Mouse (Mus musculus): Measurements from ENCODE around the gene Terb1.
A peak's percentile ranks its signal among the peaks of the same experiment; 100 is the strongest.

Gene Terb1

DNA sequence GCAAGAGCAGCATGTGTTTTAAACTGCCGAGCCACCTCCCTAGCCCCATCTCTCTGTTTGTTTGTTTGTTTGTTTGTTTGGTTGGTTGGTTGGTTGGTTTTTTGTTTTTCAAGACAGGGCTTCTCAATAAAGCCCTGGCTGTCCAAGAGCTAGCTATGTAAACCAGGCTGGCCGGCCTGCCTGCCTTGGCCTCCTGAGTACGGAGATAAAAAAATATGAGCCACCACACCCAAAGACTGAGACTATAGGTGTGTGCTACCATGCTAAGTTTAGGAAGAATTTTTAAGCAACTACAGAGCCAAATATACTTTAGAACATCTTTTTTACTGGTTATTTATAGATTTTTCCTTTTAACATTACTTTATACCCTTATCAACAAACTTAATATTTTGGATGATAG, 57.5 kb downstream of the Terb1 start:
- DNase-seq (ENCODE audit: low spot score in 2 of 2), result no peak

DNA sequence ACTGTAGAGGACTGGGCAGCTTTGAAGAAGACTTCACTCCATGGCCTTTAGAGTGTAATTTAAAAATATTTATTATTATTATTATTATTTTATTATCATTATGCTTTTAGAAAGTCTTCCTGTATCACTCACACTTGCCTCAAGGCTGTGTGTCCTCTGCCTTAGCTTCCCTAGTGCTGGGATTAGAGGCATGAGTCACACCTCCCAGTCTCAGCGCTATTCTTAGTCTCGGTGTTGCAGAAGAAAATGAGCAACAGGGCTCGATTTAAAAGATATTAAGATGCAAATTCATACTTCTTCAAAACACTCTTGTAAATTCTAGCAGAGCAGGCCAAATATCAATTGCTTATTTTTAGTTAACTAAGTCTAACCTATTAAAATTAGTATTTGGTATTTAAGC, 60.9 kb downstream of the Terb1 start:
- no peak for DNase-seq (ENCODE audit: low spot score in 2 of 2)

DNA sequence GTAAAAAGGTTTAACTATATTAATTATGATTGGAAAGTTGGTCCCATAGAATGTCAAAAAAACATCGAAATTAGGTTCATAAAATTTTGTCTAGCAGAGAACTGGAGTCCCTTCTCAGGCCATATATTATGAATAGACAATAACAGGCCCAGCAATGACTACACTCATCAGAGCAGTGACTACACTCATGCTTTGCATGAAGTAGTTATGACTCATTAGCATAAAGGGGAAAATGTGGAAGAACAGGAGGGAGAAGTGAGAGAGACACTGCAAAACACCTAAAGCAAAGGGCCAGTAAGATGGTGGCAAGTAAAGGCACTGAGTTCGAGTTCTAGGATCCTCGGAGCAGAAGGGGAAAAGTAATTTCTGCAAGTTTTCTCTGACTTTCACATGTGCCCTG, 63.7 kb downstream of the Terb1 start:
- no peak for DNase-seq (ENCODE audit: low spot score in 2 of 2)

DNA sequence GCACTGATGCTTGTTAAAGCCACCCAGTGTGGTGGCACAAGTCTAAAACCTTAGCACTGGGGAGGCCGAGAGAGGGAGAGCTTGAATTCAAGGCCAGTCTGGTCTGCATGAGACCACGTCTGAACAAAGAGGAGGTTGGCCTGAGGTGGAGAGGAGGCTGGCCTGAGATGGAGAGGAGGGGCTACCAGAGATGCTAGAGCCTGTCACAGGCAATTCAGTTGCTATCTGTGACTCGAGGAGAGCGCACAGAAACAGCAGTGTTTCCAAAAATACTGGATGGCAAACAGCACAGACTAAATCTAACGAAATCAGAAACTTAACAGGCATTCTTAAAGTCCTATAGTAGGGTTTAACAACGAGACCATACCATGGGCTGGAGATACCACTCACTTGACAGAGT, 64.5 kb downstream of the Terb1 start:
- DNase-seq (ENCODE audit: low spot score in 2 of 2), result no peak

DNA sequence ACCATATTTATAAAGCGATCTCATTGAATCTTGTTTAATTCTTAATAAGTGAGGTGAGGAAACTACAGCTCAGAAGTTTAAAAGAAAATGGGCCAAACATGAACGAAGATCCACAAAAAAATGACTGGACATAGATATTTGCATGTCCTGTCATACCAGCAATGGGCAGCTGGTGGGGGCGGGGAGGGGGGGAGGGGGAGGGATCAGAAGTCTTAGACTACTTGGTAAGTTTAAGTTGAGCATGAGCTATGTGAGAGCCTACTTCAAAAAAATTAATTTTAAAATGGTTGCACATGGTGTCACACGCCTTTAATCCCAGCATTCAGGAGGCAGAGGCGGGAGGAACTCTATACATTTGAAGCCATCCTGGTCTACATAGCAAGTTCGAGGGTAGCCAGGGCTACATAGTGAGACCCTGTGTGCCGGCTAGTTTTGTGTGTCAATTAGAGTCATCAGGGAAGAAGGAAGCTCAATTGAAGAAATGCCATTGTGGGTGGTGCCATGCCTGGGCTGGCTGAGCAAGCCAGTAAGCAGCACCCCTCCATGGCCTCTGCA, 66.5 kb downstream of the Terb1 start:
- DNase-seq (ENCODE audit: low spot score in 2 of 2), result no peak

DNA sequence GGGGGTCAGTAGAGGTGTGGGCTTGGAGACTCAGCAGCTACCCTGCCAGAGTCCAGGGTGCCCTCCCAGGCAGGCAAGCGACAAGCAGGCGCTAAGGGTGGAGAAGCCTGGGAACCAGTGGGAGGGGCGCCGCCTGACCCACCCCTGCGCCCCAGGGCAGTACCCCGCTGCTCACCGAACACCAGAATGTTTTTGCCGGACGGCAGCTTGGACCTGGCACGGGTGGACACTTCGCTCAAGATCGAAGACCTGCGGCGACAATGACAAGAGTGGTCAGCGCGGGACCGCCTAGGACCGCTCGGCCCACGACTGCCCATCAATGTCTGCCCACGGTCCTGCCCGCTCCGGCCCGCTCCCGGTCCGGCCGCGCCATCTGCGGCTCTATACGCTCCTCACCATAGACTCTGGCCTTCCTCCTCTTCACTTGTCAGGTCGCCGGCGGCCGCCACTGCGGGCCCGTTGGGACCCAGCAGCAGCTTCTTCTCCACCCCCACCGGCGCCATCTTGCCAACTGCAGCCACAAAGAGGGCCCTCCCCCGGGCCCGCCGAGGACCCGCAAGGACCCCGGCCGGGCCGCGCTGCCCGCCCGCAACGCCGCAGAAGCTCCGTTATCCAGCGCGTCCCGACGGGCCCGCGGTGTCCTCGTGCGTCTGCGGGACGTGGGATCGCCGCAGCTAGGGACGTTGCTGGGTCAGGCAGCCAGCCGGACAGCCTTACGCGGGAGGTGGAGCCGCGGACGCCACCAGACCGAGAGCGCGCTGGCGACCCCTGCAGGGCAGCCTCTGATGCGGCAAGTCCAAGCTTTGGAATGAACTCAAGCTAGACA, 67.2 kb downstream of the Terb1 start, which contains the start of gene Dync1li2:
Dync1li2 (minus strand) TSS at position 749 of the 826 bp plus-strand sequence.
- peak; percentile 89 to 96 for DNase-seq (ENCODE audit: low spot score in 2 of 2)

DNA sequence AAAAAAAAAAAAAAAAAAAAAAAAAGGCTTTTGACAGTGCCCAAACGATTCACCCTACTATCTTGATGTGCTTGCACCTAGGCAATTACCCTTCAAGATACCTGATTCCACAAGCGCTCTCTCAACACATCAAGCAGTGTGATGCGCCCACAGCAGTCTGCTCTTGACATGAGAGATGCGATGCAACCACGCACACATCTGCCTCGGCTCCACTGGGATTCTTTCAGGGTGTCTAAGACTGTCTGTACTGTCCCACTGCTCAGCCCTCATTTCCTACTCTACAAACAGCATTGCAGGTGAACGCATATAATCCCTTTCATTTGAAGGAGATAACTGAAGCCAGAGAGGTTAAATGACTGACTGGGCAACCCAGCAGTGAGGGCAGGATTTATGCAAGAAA, 68.1 kb downstream of the Terb1 start:
- DNase-seq (ENCODE audit: low spot score in 2 of 2), result no peak

DNA sequence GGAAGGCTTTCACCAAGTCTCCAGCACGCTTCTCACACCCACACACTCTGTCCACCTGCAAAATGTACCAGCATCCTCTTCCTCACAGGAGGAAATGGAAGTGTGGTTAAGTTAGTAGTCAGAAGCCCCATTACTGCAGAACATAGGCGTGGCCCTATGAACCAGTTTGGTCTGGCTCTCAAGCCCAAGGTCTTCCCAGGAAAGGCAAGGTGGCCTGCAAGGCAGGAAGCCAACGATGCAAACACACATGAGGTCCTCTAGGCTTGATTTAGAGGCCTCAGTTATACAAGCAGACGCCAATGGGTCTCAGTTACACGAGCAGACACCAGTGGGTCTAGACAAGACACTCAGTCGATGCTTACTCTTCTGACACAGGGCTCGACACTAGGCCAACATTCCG, 70.2 kb downstream of the Terb1 start:
- no peak for DNase-seq (ENCODE audit: low spot score in 2 of 2)

DNA sequence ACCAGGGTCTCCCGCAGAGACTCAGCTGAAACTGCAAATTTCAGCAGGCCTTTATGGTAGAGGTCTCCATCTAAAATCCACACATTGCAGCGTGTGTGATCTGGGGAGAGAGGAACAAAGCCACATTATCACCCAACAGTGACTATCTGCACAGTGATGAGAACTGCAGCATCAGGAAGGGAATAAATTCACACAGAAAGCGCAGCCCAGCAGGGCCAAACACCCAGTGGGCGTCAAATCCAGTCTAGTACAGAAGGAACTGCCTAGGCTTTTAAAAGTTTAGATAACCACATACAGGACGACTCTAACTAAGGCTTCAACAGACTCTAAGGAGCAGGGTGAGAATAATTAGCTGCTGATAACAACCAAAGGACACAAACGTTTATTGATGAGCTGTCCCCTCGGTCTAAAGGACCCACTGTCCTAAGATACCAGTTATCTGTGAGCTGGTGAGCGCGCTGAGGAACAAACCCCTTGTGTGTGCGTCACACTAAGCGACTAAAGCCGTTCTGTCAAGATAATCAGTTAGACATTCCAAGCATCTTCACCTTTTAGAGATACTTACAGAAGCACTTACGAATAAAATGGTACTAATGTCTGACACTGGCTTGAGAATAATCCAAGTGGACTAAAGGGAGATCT, 72.1 kb downstream of the Terb1 start:
- no peak for DNase-seq (ENCODE audit: low spot score in 2 of 2)

DNA sequence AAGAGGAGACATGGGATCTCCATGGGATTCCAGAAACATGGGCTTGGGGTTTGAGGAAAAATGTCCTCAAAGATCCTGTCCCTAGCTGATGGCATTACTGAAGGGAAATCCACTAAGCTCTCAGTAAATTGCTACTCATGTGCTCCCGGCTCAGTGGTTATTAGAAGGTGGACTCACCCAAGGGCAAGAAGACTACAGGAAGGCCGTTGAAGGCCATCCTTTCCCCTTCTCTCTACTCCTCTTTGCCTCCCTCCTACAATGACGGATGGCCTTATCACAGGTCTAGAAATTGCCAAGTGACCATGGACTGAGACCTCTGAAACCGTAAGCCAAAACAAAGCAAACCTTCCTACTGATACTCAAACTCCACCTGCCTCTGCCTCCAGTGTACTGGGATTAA, 73.1 kb downstream of the Terb1 start:
- DNase-seq (ENCODE audit: low spot score in 2 of 2), result no peak

DNA sequence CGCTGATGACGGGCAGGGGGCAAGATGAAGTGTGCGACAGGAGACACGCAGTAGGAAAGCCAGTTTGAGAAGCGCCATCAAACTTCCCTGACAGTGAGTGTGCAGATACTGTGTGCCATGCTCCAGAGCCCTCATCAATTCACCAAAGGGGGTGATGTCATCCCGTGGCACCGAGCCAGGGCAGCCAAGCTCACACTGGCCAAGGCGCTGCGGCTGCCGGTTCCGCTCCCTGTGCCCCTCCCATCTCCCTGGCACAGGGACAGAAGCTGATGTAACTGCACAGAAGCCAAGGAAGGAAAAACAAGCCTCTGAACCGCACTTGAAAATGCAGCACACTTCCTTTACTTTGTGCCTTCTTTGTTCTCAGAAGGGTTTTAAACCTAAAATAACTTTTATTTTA, 73.7 kb downstream of the Terb1 start:
- DNase-seq (ENCODE audit: low spot score in 2 of 2), result peak; percentile 95 to 99

DNA sequence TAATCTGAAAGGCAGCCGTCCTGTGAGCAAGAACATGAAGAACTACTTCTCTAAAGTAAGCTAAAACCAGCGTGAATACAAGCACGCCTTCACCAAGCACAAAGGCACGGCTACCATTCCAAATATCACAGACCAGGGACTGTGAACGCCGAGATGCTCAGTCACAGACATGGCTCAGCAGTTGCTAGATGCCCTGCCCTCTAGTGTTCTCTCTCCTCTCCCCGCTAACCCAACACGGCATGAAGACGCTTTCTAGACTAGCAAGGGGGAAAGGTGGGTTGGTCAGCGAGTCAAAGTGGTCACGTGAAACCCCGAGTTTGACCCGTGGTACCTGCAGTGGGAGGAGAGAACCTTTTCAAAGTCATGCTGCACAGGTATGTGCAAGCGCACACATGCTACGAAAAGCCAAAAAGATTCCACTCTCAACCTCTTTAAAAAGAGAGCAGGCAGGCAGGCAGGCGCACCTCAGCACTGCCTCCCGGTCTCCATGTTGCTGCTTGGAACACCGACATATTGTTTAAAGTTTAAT, 74.8 kb downstream of the Terb1 start:
- no peak for DNase-seq (ENCODE audit: low spot score in 2 of 2)

DNA sequence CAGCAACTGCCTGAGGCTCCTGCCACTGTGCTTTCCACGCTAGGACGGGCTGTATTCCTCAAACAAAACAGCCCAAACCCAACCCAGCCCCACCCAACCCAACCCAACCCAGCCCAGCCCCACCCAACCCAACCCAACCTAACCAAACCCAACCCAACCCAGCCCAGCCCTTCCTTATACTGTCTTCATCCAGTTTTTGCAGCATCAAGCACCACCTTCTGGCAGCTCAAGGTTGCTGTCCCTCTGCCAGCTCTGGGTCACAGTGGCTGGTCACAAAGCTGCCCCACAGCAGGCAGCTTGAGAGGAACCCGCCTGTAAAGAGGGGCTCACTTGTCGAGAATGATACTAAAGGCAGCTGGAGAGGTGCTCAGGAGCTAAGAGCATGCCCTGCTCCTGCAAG, 75.4 kb downstream of the Terb1 start:
- no peak for DNase-seq (ENCODE audit: low spot score in 2 of 2)

DNA sequence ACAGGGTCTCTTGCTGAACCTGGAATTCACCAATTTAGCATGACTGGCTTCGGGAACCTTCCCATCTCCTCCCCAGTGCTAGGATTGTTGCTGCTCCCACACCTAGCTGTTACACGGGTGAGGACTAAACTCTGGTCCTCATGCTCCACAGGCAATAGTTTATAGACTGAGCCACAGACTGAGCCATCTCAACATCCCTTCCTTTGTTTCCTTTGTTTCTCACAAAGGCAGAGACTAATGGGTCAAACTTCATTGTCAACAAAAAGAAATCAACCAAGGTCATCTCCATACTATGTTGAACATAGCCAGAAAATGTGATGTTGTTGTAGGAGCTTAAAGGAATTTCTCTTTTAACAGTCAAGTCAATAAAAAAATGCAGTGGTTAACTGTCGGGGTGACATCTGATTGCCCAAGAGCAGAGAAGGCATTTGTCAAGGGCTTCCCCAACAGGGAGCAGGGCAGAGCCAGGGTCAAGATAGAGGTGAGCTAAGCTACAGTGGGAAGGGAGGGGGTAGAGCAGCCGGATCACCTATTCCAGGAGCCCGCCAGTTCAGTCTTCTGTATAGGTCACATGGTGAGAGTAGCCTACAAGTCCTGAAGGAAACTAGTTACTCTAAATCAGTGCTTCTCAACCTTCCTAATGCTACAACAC, 76.4 kb downstream of the Terb1 start:
- no peak for DNase-seq (ENCODE audit: low spot score in 2 of 2)

DNA sequence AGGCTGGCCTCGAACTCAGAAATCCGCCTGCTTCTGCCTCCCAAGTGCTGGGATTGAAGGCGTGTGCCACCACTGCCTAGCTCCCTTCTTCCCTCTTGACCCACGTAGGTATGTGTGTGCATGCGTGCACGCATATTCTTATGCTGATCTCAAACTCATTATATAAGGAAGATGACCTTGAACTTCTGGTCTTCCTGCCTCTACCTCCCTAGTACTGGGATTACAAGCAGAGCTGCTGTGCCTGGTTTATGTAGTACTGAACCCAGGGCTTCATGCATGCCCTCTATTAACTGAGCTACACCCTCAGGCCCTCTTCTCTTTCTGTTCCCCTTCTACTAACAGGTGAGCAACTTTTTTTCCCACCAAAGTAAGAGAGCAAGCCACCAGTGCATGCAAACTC, 77.1 kb downstream of the Terb1 start:
- no peak for DNase-seq (ENCODE audit: low spot score in 2 of 2)

DNA sequence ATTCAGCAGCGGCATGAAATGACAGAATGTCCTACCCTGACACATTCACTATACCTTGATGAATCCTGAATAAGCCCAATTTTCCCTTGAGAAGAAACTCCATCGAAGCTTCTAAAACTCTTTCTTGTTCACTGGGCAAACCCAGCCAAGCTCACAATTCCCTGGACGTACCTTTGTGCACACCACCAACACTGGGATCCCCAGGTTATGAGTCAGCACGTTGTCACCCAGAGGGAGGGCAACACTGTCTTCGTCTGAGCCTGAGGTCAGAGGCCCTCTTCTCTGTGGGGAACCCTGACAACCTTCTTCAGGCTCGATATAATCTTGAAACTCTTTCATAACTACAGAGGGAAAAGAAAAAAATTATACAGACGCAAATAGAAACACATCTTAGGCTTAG, 79.5 kb downstream of the Terb1 start:
- DNase-seq (ENCODE audit: low spot score in 2 of 2), result no peak

DNA sequence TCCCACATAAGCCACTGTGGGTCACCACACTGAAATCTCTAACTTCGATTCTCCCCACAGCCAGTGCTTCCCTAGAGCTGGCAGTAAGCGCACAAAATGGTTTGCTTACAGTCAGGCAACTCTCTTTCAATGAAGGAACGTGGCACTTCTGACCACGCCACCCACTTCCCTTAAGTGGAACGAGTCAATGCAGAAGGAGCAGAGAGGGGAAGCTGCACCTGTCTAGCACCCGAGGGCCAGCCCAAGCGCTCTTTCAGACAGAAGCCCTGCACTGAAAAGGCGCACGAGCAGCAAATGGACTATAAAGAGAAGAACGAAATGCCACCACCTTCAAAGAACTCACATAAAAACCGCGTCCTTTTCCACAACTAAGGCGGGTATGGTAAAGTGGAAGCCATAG, 82.0 kb downstream of the Terb1 start:
- no peak for DNase-seq (ENCODE audit: low spot score in 2 of 2)

DNA sequence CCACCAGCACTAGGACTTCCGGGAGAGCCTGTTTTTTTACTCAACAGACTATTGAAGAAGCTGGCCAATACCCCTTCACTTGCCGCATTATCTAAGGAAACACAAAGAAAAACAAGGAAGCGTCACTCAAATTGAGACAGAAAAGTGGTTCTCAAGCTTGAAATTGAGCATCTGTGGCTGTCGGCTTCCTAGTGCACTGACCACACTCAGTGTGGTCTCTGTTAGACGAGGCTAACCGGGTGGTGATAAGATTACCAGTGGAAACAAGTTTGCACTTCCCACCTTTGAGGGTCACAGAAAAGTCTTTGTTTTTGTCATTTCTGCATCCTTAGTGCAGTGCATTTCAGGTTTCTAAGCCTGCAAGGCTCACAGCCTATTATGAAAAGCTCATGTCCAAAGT, 87.4 kb downstream of the Terb1 start:
- no peak for DNase-seq (ENCODE audit: low spot score in 2 of 2)

DNA sequence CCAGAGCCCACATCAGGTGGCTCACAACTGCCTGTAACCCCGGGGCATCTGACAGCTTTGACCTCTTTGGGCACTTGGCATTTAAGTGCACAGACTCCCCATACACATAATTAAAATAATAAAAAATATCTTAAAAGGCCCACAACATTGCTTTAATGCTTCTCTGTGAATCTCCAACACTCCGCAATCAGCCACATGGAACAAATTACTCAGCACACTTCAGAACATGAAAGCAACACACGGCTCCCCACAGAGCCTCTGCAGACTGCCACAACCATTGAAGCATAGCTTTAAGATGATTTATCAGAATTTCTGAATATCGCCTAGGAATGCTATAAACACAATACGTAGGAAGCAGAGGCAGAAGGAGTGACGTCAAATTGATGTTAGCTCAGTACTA, 93.7 kb downstream of the Terb1 start:
- no peak for DNase-seq (ENCODE audit: low spot score in 2 of 2)

DNA sequence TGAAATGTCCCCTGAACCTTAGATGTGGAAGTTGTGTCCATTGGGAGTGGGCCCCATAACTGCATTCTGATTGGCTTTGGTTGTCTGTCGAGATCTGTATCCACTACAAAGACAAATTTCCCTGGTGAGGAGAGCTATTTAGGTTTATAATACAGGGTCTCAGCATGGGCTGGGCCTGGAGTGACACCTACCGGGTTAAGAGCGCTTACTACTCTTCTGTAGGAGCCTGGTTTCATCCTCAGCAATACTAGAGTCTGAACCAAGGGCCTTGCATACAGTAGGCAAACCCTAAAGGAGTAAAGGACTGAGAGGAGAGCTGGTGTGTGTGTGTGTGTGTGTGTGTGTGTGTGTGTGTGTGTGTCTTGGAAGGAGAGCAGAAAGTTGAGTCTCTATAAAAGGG, 95.5 kb downstream of the Terb1 start:
- DNase-seq (ENCODE audit: low spot score in 2 of 2), result no peak

DNA sequence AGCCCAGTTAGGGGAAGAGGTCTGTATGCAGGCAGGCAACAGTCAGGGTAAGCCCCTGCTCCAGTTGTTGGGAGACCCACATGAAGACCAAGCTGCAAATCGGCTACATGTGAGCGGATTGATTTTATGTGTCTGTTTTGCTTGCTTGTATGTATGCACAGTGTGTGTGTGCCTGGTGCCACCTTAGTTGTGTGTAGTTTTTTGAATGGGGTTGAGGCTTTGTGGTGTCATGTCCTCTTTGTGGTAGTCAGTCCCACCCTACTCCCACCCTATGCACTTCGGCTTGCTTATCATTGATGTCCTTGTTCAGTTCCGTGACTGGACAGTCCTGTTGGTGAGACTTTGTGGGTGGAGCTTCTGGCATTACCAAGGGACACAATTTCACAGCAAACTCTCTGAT, 95.9 kb downstream of the Terb1 start:
- no peak for DNase-seq (ENCODE audit: low spot score in 2 of 2)

DNA sequence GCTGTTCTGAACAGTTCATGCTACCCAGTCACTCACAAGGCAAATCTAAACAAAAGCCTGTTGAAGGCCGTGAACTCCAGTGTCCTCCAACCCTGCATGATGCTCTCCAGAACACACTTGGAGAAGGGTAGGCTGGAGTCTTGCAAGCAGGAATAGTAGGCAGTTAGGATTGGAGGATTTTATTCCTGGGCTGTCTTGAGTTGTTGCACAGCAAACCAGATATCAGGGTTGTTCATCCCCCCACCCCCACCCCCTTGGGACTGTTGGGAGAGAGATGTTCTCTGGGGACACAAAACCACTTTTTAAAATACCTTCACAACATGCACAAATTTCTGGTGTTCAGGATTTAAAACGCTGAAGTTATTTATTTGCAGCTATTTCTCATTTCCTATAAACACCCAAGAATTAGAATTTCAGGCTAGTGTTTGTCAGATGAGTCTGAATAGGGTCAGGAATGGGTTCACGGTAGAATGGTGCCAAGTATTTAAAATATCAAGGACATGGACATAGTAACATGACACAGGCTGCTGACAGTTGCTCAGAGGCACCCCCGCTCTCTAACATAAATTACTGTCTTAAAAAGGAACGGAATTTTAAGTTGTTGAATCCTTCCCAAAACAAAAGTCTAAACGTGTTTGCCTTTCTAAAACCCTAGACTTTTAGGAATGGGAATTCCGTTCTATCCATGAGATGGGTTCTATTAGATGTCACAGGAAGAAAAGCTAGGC, 96.7 kb downstream of the Terb1 start:
- DNase-seq (ENCODE audit: low spot score in 2 of 2), result no peak

Data from cerebellum, postnatal 4 days (tissue).